In genomic region chr1:154555811-154556210, GRCm38 (mm10) we compare ENCODE assay signal across 16 mouse cellular contexts.
DNase-seq lines count a peak whose midpoint lies in the region; ATAC-seq and TF ChIP-seq lines count a peak whose summit lies in the region.
"Had no signal": no experiment of that assay in that cellular context is flagged by ENCODE, and none has a peak within 500 bp of the region (broad histone marks: within the 10 kb centered on the region; RNA-seq: fewer than 3 reads in every experiment).

No protein-coding gene starts in this region.

- no peak overlapping the region for H3K9ac ChIP-seq in forebrain, embryonic 14.5 days (ENCODE audit: low read length)
- no peak overlapping the region for H3K9ac ChIP-seq in forebrain, embryonic 11.5 days (ENCODE audit: low read length)
- H3K9ac ChIP-seq in intestine, embryonic 14.5 days (ENCODE audit: low read length) = no peak overlapping the region
- no peak overlapping the region for H3K9ac ChIP-seq in intestine, postnatal 0 days (ENCODE audit: low read depth, low read length)
- H3K9ac ChIP-seq in hindbrain, postnatal 0 days (replicated peaks; ENCODE audit: low read length) = no peak overlapping the region
- H3K9ac ChIP-seq: limb, embryonic 12.5 days had no signal

- H3K27me3 ChIP-seq in forebrain, embryonic 14.5 days (replicated peaks; ENCODE audit: control insufficient read depth, insufficient read depth, low read length) = no peaks in the 10 kb centered on the region
- H3K27me3 ChIP-seq in forebrain, embryonic 11.5 days (ENCODE audit: control insufficient read depth, insufficient read depth, low read length) = no peaks in the 10 kb centered on the region
- H3K27me3 ChIP-seq in intestine, embryonic 14.5 days (replicated peaks; ENCODE audit: control insufficient read depth, insufficient read depth, low read length) = no peaks in the 10 kb centered on the region
- no peaks in the 10 kb centered on the region for H3K27me3 ChIP-seq in intestine, postnatal 0 days (replicated peaks; ENCODE audit: control insufficient read depth, insufficient read depth, low read length)
- H3K27me3 ChIP-seq in hindbrain, postnatal 0 days (ENCODE audit: insufficient read depth, low read length) = no peaks in the 10 kb centered on the region
- H3K27me3 ChIP-seq: limb, embryonic 12.5 days; megakaryocyte, embryonic 14.5 days had no signal

- 64% methylated on average over 1 of the region's 1 CpGs for WGBS in forebrain, embryonic 14.5 days
- 67% methylated on average over 1 of the region's 1 CpGs for WGBS in forebrain, embryonic 11.5 days
- 17% methylated on average over 1 of the region's 1 CpGs for WGBS in intestine, embryonic 14.5 days
- 49% methylated on average over 1 of the region's 1 CpGs for WGBS in intestine, postnatal 0 days
- WGBS in hindbrain, postnatal 0 days = 26% methylated on average over 1 of the region's 1 CpGs

- TF ChIP-seq CTCF in intestine, postnatal 0 days (IDR thresholded peaks at IDR 0.05; ENCODE audit: low read depth) = no peak
- TF ChIP-seq CTCF in hindbrain, postnatal 0 days (IDR thresholded peaks at IDR 0.05; ENCODE audit: low read depth) = no peak

- no peaks in the 10 kb centered on the region for H3K9me3 ChIP-seq in forebrain, embryonic 14.5 days (replicated peaks; ENCODE audit: control insufficient read depth, low read length)
- no peaks in the 10 kb centered on the region for H3K9me3 ChIP-seq in forebrain, embryonic 11.5 days (ENCODE audit: control insufficient read depth, low read length)
- H3K9me3 ChIP-seq in intestine, embryonic 14.5 days (ENCODE audit: control insufficient read depth, low read length) = no peaks in the 10 kb centered on the region
- H3K9me3 ChIP-seq in intestine, postnatal 0 days (ENCODE audit: control insufficient read depth) = no peaks in the 10 kb centered on the region
- H3K9me3 ChIP-seq in hindbrain, postnatal 0 days (ENCODE audit: low read length) = no peaks in the 10 kb centered on the region
- H3K9me3 ChIP-seq: limb, embryonic 12.5 days; megakaryocyte, embryonic 14.5 days had no signal

- H3K36me3 ChIP-seq in forebrain, embryonic 14.5 days (ENCODE audit: control insufficient read depth, insufficient read depth, low read length) = no peaks in the 10 kb centered on the region
- H3K36me3 ChIP-seq in forebrain, embryonic 11.5 days (ENCODE audit: control insufficient read depth, insufficient read depth, low read length) = no peaks in the 10 kb centered on the region
- H3K36me3 ChIP-seq in intestine, embryonic 14.5 days (ENCODE audit: control insufficient read depth, insufficient read depth, low read length) = no peaks in the 10 kb centered on the region
- no peaks in the 10 kb centered on the region for H3K36me3 ChIP-seq in intestine, postnatal 0 days (ENCODE audit: control insufficient read depth, insufficient read depth)
- no peaks in the 10 kb centered on the region for H3K36me3 ChIP-seq in hindbrain, postnatal 0 days (ENCODE audit: insufficient read depth, low read length)
- H3K36me3 ChIP-seq: limb, embryonic 12.5 days had no signal

- no peak for ATAC-seq in forebrain, embryonic 14.5 days
- ATAC-seq in forebrain, embryonic 11.5 days (replicated peaks; ENCODE audit: low FRiP score) = no peak
- peak; percentile 62 for ATAC-seq in intestine, embryonic 14.5 days (replicated peaks; ENCODE audit: low FRiP score, low TSS enrichment, low read depth)
- ATAC-seq in intestine, postnatal 0 days = no peak
- ATAC-seq in hindbrain, postnatal 0 days = no peak

- H3K4me3 ChIP-seq in forebrain, embryonic 14.5 days (ENCODE audit: low read depth, low read length) = no peak overlapping the region
- no peak overlapping the region for H3K4me3 ChIP-seq in forebrain, embryonic 11.5 days (ENCODE audit: low read depth, low read length)
- H3K4me3 ChIP-seq in intestine, embryonic 14.5 days (ENCODE audit: low read depth, low read length) = no peak overlapping the region
- H3K4me3 ChIP-seq in intestine, postnatal 0 days (ENCODE audit: low read depth, low read length) = no peak overlapping the region
- H3K4me3 ChIP-seq in hindbrain, postnatal 0 days (ENCODE audit: low read length) = no peak overlapping the region
- H3K4me3 ChIP-seq: limb, embryonic 12.5 days; megakaryocyte, embryonic 14.5 days had no signal

- no peaks in the 10 kb centered on the region for H3K4me1 ChIP-seq in forebrain, embryonic 14.5 days (ENCODE audit: control insufficient read depth, insufficient read depth, low read length)
- H3K4me1 ChIP-seq in forebrain, embryonic 11.5 days (replicated peaks; ENCODE audit: control insufficient read depth, insufficient read depth, low read length) = no peaks in the 10 kb centered on the region
- peaks cover 9% of the 10 kb centered on the region; the same call in 1 of the 2 replicates for H3K4me1 ChIP-seq in intestine, embryonic 14.5 days (replicated peaks; ENCODE audit: control insufficient read depth, insufficient read depth, low read length)
- no peaks in the 10 kb centered on the region for H3K4me1 ChIP-seq in intestine, postnatal 0 days (replicated peaks; ENCODE audit: control insufficient read depth, insufficient read depth, low read length)
- H3K4me1 ChIP-seq in hindbrain, postnatal 0 days (ENCODE audit: insufficient read depth, low read length) = no peaks in the 10 kb centered on the region
- H3K4me1 ChIP-seq: megakaryocyte, embryonic 14.5 days had no signal

- H3K4me2 ChIP-seq in forebrain, embryonic 14.5 days (ENCODE audit: low read length) = no peak overlapping the region
- H3K4me2 ChIP-seq in forebrain, embryonic 11.5 days (ENCODE audit: low read depth, low read length, severe bottlenecking) = no peak overlapping the region
- H3K4me2 ChIP-seq in intestine, embryonic 14.5 days (ENCODE audit: low read length) = no peak overlapping the region
- H3K4me2 ChIP-seq in intestine, postnatal 0 days (replicated peaks; ENCODE audit: low read depth) = no peak overlapping the region
- no peak overlapping the region for H3K4me2 ChIP-seq in hindbrain, postnatal 0 days (ENCODE audit: low read depth, low read length)
- H3K4me2 ChIP-seq: limb, embryonic 12.5 days had no signal

- no peak overlapping the region for H3K27ac ChIP-seq in forebrain, embryonic 14.5 days (ENCODE audit: low read depth, low read length)
- no peak overlapping the region for H3K27ac ChIP-seq in forebrain, embryonic 11.5 days (ENCODE audit: low read depth, low read length)
- H3K27ac ChIP-seq in intestine, embryonic 14.5 days (ENCODE audit: low read depth) = peak overlapping the region; percentile 71
- H3K27ac ChIP-seq in intestine, postnatal 0 days (ENCODE audit: low read depth, low read length) = no peak overlapping the region
- no peak overlapping the region; the same call in 1 of the 2 replicates for H3K27ac ChIP-seq in hindbrain, postnatal 0 days
- H3K27ac ChIP-seq: limb, embryonic 12.5 days had no signal

- DNase-seq in forebrain, embryonic 14.5 days (ENCODE audit: low spot score) = peak; percentile 63
- no peak for DNase-seq in forebrain, embryonic 11.5 days (ENCODE audit: low spot score)
- DNase-seq in intestine, embryonic 14.5 days (ENCODE audit: low spot score) = peak; percentile 66
- peak; percentile 26 for DNase-seq in brain, embryonic 18.5 days (ENCODE audit: low read depth, low spot score)
- DNase-seq in hindbrain, postnatal 0 days (ENCODE audit: low spot score) = peak; percentile 68
- no peak for DNase-seq in kidney, postnatal 14 days
- no peak for DNase-seq in frontal cortex, postnatal 36 days (ENCODE audit: low spot score in 2 of 2)
- DNase-seq: adrenal gland, adult 2 months; cerebellum, postnatal 14 days; heart, postnatal 4 days; layer of hippocampus, adult 9-11 months; lung, adult 18-20 months; thymus, postnatal 14 days had no signal

Comparison
In these comparisons a context has a peak if more than half of its experiments do, and no peak if none do; other contexts are left out.
1. DNase-seq: peak in forebrain, embryonic 14.5 days (single experiment), intestine, embryonic 14.5 days (single experiment), brain, embryonic 18.5 days (single experiment) and hindbrain, postnatal 0 days (single experiment); none in forebrain, embryonic 11.5 days (single experiment), kidney, postnatal 14 days (single experiment) and frontal cortex, postnatal 36 days (0 of 2).